ENCODE assay signal across 27 mouse cellular contexts in genomic region chr9:37572204-37572876, GRCm38 (mm10). TPM values are rescaled to one million over a fixed set of nuclear protein-coding genes. Genes with fewer than 3 reads are reported as not detected.
DNase-seq lines count a peak whose midpoint lies in the region; ATAC-seq and TF ChIP-seq lines count a peak whose summit lies in the region.
"Had no signal": no experiment of that assay in that cellular context is flagged by ENCODE, and none has a peak within 500 bp of the region (broad histone marks: within the 10 kb centered on the region; RNA-seq: fewer than 3 reads in every experiment).

No protein-coding gene starts in this region.

- peak overlapping the region; percentile 6; the same call in 1 of the 2 replicates for H3K9ac ChIP-seq in liver, embryonic 14.5 days (replicated peaks)
- H3K9ac ChIP-seq: embryonic facial prominence, embryonic 15.5 days; forebrain, embryonic 12.5 days; forebrain, postnatal 0 days; hindbrain, embryonic 13.5 days; limb, embryonic 12.5 days; neural tube, embryonic 12.5 days had no signal

- H3K4me2 ChIP-seq in liver, embryonic 14.5 days (ENCODE audit: low read depth), result peak overlapping the region; percentile 11; the same call in 1 of the 2 replicates
- H3K4me2 ChIP-seq: embryonic facial prominence, embryonic 15.5 days; forebrain, embryonic 12.5 days; hindbrain, embryonic 13.5 days; limb, embryonic 12.5 days; midbrain, embryonic 11.5 days; neural tube, embryonic 12.5 days had no signal

- H3K27ac ChIP-seq in heart, embryonic 10.5 days, result peak overlapping the region; percentile 62
- H3K27ac ChIP-seq in liver, embryonic 14.5 days, result no peak overlapping the region
- H3K27ac ChIP-seq in midbrain, embryonic 10.5 days (replicated peaks), result no peak overlapping the region
- H3K27ac ChIP-seq: embryonic facial prominence, embryonic 10.5 days; embryonic facial prominence, embryonic 15.5 days; forebrain, embryonic 12.5 days; hindbrain, embryonic 13.5 days; kidney, postnatal 0 days; limb, embryonic 12.5 days; neural tube, embryonic 12.5 days had no signal

- no peak for DNase-seq in heart, embryonic 10.5 days (ENCODE audit: low spot score)
- no peak for DNase-seq in heart, postnatal 14 days
- DNase-seq in liver, embryonic 14.5 days (ENCODE audit: low read depth in 3 of 3, low spot score in 3 of 3), result no peak
- DNase-seq in midbrain, embryonic 10.5 days (ENCODE audit: low spot score), result no peak
- DNase-seq in ovary, adult 18-20 months (ENCODE audit: low spot score), result no peak
- no peak for DNase-seq in cerebellum, adult 11 months
- DNase-seq: adrenal gland, postnatal 25 days; cerebellum, adult 18-20 months; cerebellum, postnatal 10 days; forebrain, postnatal 0 days; gastrocnemius, postnatal 10 days; heart, postnatal 10 days; kidney, adult 8-10 months; kidney, postnatal 4 days; lung, postnatal 36 days had no signal

- TF ChIP-seq EP300 in liver, embryonic 14.5 days (IDR thresholded peaks at IDR 0.05; ENCODE audit: low read depth), result 0 out of 2 replicates have a peak, but pooled peaks have one; percentile 32

- TF ChIP-seq CTCF in liver, embryonic 14.5 days (IDR thresholded peaks at IDR 0.05; ENCODE audit: low read depth), result no peak

- H3K4me3 ChIP-seq in heart, embryonic 10.5 days, result no peak overlapping the region
- peak overlapping the region; percentile 85 for H3K4me3 ChIP-seq in megakaryocyte, embryonic 14.5 days (replicated peaks)
- no peak overlapping the region for H3K4me3 ChIP-seq in liver, embryonic 14.5 days (ENCODE audit: insufficient read depth in 1 of 2, low read depth in 2 of 2, low read length in 2 of 2)
- no peak overlapping the region for H3K4me3 ChIP-seq in midbrain, embryonic 10.5 days
- H3K4me3 ChIP-seq: embryonic facial prominence, embryonic 10.5 days; embryonic facial prominence, embryonic 15.5 days; forebrain, embryonic 12.5 days; hindbrain, embryonic 13.5 days; limb, embryonic 12.5 days; neural tube, embryonic 12.5 days had no signal

- intact Hi-C loops in heart, postnatal 14 days (cut with DNase I), result loop anchor here (2.0 kb wide), 1 partner anchor 20 kb away; no protein-coding TSS in a partner anchor

- H3K36me3 ChIP-seq in heart, embryonic 10.5 days, result no peaks in the 10 kb centered on the region
- H3K36me3 ChIP-seq in megakaryocyte, embryonic 14.5 days (replicated peaks; ENCODE audit: low read length), result peaks cover 56% of the 10 kb centered on the region
- H3K36me3 ChIP-seq in liver, embryonic 14.5 days (replicated peaks; ENCODE audit: control insufficient read depth, insufficient read depth, low read depth), result no peaks in the 10 kb centered on the region
- no peaks in the 10 kb centered on the region for H3K36me3 ChIP-seq in midbrain, embryonic 10.5 days
- H3K36me3 ChIP-seq: embryonic facial prominence, embryonic 10.5 days; embryonic facial prominence, embryonic 15.5 days; forebrain, embryonic 12.5 days; hindbrain, embryonic 13.5 days; limb, embryonic 12.5 days; neural tube, embryonic 12.5 days had no signal

- H3K9me3 ChIP-seq in heart, embryonic 10.5 days, result no peaks in the 10 kb centered on the region
- H3K9me3 ChIP-seq in megakaryocyte, embryonic 14.5 days, result no peaks in the 10 kb centered on the region
- no peaks in the 10 kb centered on the region for H3K9me3 ChIP-seq in liver, embryonic 14.5 days (ENCODE audit: control insufficient read depth, low read length)
- no peaks in the 10 kb centered on the region for H3K9me3 ChIP-seq in midbrain, embryonic 10.5 days (replicated peaks)
- H3K9me3 ChIP-seq: embryonic facial prominence, embryonic 10.5 days; embryonic facial prominence, embryonic 15.5 days; forebrain, embryonic 12.5 days; hindbrain, embryonic 13.5 days; limb, embryonic 12.5 days; neural tube, embryonic 12.5 days had no signal

- H3K27me3 ChIP-seq in heart, embryonic 10.5 days (ENCODE audit: insufficient read depth, poor library complexity, severe bottlenecking), result peaks cover 4% of the 10 kb centered on the region
- H3K27me3 ChIP-seq in megakaryocyte, embryonic 14.5 days (replicated peaks), result no peaks in the 10 kb centered on the region
- H3K27me3 ChIP-seq in liver, embryonic 14.5 days (ENCODE audit: control insufficient read depth, insufficient read depth, low read length), result no peaks in the 10 kb centered on the region
- H3K27me3 ChIP-seq in midbrain, embryonic 10.5 days (ENCODE audit: low read depth, poor library complexity, severe bottlenecking), result 0 out of 2 replicates have a peak, but pooled peaks cover 8% of the 10 kb centered on the region
- H3K27me3 ChIP-seq: forebrain, embryonic 12.5 days; hindbrain, embryonic 13.5 days; neural tube, embryonic 12.5 days had no signal

- H3K4me1 ChIP-seq in heart, embryonic 10.5 days, result peaks cover 42% of the 10 kb centered on the region
- H3K4me1 ChIP-seq in megakaryocyte, embryonic 14.5 days, result peaks cover 100% of the 10 kb centered on the region
- H3K4me1 ChIP-seq in liver, embryonic 14.5 days (replicated peaks; ENCODE audit: control insufficient read depth in 2 of 2, insufficient read depth in 2 of 2, low read length in 1 of 2), result peaks cover 30 to 40% of the 10 kb centered on the region in 2 experiments
- H3K4me1 ChIP-seq in midbrain, embryonic 10.5 days, result peaks cover 20% of the 10 kb centered on the region

- no peak for ATAC-seq in megakaryocyte, adult 5-6 weeks (ENCODE audit: poor library complexity, severe bottlenecking)
- ATAC-seq in liver, embryonic 14.5 days (ENCODE audit: insufficient read depth), result peak; percentile 16; the same call in 1 of the 2 replicates
- ATAC-seq: forebrain, postnatal 0 days; intestine, embryonic 16.5 days; midbrain, embryonic 16.5 days had no signal

- 11% methylated on average over 3 of the region's 3 CpGs for WGBS in heart, embryonic 10.5 days
- WGBS in liver, embryonic 14.5 days (ENCODE audit: insufficient replicate concordance), result 9% methylated on average over 3 of the region's 3 CpGs
- WGBS in midbrain, embryonic 10.5 days, result 58% methylated on average over 3 of the region's 3 CpGs

RNA-seq across cellular contexts. Expression of gene Siae, which starts 16.8 kb away (rescaled TPM):
- polyA plus RNA-seq in heart, embryonic 10.5 days (2016; fragmentation: Nextera tagmentation; extraction: Ambion mirVana), result 7.6 and 10.0 TPM in 2 replicates
- total RNA-seq in heart, postnatal 14 days (2021), result 1 to 10 TPM; 7.8 to 9.1 TPM
- polyA plus RNA-seq in megakaryocyte, embryonic 14.5 days (2012; ENCODE audit: insufficient read depth, low replicate concordance), result 0.40 TPM in 1 of 2 replicates, not detected in the other
- 10.2 and 10.9 TPM in 2 replicates for total RNA-seq in megakaryocyte, adult 5-6 weeks (2015)
- 9.1 and 9.8 TPM in 2 replicates for total RNA-seq in megakaryocyte, adult 5-6 weeks (2017)
- 2.2 TPM in 2 replicates for polyA plus RNA-seq in liver, embryonic 14.5 days (2012; rRNA removed)
- polyA plus RNA-seq in liver, embryonic 14.5 days (2014; fragmentation: Nextera tagmentation; extraction: Ambion mirVana), result 5.7 and 6.0 TPM in 2 replicates
- 6.5 and 7.0 TPM in 2 replicates for polyA plus RNA-seq in midbrain, embryonic 10.5 days (2016; fragmentation: Nextera tagmentation; extraction: Ambion mirVana)

RNA-seq across cellular contexts. Expression of gene Nrgn, which starts 19.6 kb away (rescaled TPM):
- polyA plus RNA-seq in heart, embryonic 10.5 days (2016; fragmentation: Nextera tagmentation; extraction: Ambion mirVana), result 4.4 and 5.7 TPM in 2 replicates
- total RNA-seq in heart, postnatal 14 days (2021), result 1 to 10 TPM; 2.4 to 3.9 TPM
- 5,423 and 8,339 TPM in 2 replicates for polyA plus RNA-seq in megakaryocyte, embryonic 14.5 days (2012; ENCODE audit: insufficient read depth, low replicate concordance)
- total RNA-seq in megakaryocyte, adult 5-6 weeks (2015), result 0.25 and 1.4 TPM in 2 replicates
- not detected in 2 replicates for total RNA-seq in megakaryocyte, adult 5-6 weeks (2017)
- polyA plus RNA-seq in liver, embryonic 14.5 days (2012; rRNA removed), result 5.4 and 7.1 TPM in 2 replicates
- polyA plus RNA-seq in liver, embryonic 14.5 days (2014; fragmentation: Nextera tagmentation; extraction: Ambion mirVana), result 5.4 and 7.6 TPM in 2 replicates
- polyA plus RNA-seq in midbrain, embryonic 10.5 days (2016; fragmentation: Nextera tagmentation; extraction: Ambion mirVana), result 1.1 and 1.3 TPM in 2 replicates

RNA-seq across cellular contexts. Expression of gene Vsig2, which starts 33.3 kb away (rescaled TPM):
- polyA plus RNA-seq in heart, embryonic 10.5 days (2016; fragmentation: Nextera tagmentation; extraction: Ambion mirVana), result 0.75 and 0.77 TPM in 2 replicates
- total RNA-seq in heart, postnatal 14 days (2021), result 10 to 100 TPM in 1 of 2 experiments, 1 to 10 TPM in 1; 7.9 to 11.3 TPM
- not detected in 2 replicates for polyA plus RNA-seq in megakaryocyte, embryonic 14.5 days (2012; ENCODE audit: insufficient read depth, low replicate concordance)
- total RNA-seq in megakaryocyte, adult 5-6 weeks (2015), result not detected in 2 replicates
- not detected in 2 replicates for total RNA-seq in megakaryocyte, adult 5-6 weeks (2017)
- 0.70 and 0.81 TPM in 2 replicates for polyA plus RNA-seq in liver, embryonic 14.5 days (2012; rRNA removed)
- polyA plus RNA-seq in liver, embryonic 14.5 days (2014; fragmentation: Nextera tagmentation; extraction: Ambion mirVana), result 0.36 TPM in 1 of 2 replicates, not detected in the other
- polyA plus RNA-seq in midbrain, embryonic 10.5 days (2016; fragmentation: Nextera tagmentation; extraction: Ambion mirVana), result 0.39 and 0.66 TPM in 2 replicates
- polyA plus RNA-seq: midbrain, embryonic 11.5 days had no signal

RNA-seq across cellular contexts. Expression of gene Spa17, which starts 41.2 kb away (rescaled TPM):
- 7.1 and 8.1 TPM in 2 replicates for polyA plus RNA-seq in heart, embryonic 10.5 days (2016; fragmentation: Nextera tagmentation; extraction: Ambion mirVana)
- total RNA-seq in heart, postnatal 14 days (2021), result 1 to 10 TPM; 2.1 to 2.9 TPM
- polyA plus RNA-seq in megakaryocyte, embryonic 14.5 days (2012; ENCODE audit: insufficient read depth, low replicate concordance), result 1.8 TPM in 1 of 2 replicates, not detected in the other
- 2.3 and 2.7 TPM in 2 replicates for total RNA-seq in megakaryocyte, adult 5-6 weeks (2015)
- 3.6 TPM in 1 of 2 replicates, not detected in the other for total RNA-seq in megakaryocyte, adult 5-6 weeks (2017)
- 0.56 and 1.3 TPM in 2 replicates for polyA plus RNA-seq in liver, embryonic 14.5 days (2012; rRNA removed)
- polyA plus RNA-seq in liver, embryonic 14.5 days (2014; fragmentation: Nextera tagmentation; extraction: Ambion mirVana), result 2.6 and 2.7 TPM in 2 replicates
- 13.5 and 13.9 TPM in 2 replicates for polyA plus RNA-seq in midbrain, embryonic 10.5 days (2016; fragmentation: Nextera tagmentation; extraction: Ambion mirVana)

RNA-seq across cellular contexts. Expression of gene Esam, which starts 44.5 kb away (rescaled TPM):
- 43.7 and 52.2 TPM in 2 replicates for polyA plus RNA-seq in heart, embryonic 10.5 days (2016; fragmentation: Nextera tagmentation; extraction: Ambion mirVana)
- 100 to 1,000 TPM; 112 to 121 TPM for total RNA-seq in heart, postnatal 14 days (2021)
- 10.7 and 14.5 TPM in 2 replicates for polyA plus RNA-seq in megakaryocyte, embryonic 14.5 days (2012; ENCODE audit: insufficient read depth, low replicate concordance)
- total RNA-seq in megakaryocyte, adult 5-6 weeks (2015), result 0.27 and 0.36 TPM in 2 replicates
- not detected in 2 replicates for total RNA-seq in megakaryocyte, adult 5-6 weeks (2017)
- 6.5 and 7.3 TPM in 2 replicates for polyA plus RNA-seq in liver, embryonic 14.5 days (2012; rRNA removed)
- 9.9 and 10.7 TPM in 2 replicates for polyA plus RNA-seq in liver, embryonic 14.5 days (2014; fragmentation: Nextera tagmentation; extraction: Ambion mirVana)
- polyA plus RNA-seq in midbrain, embryonic 10.5 days (2016; fragmentation: Nextera tagmentation; extraction: Ambion mirVana), result 28.6 and 31.5 TPM in 2 replicates

Comparison
In these comparisons a context has a peak if more than half of its experiments do, and no peak if none do; other contexts are left out.
1. RNA of gene Nrgn, which starts 19.6 kb away (polyA plus RNA-seq): 5,423 to 8,339 TPM in megakaryocyte, embryonic 14.5 days; 5.4 to 7.6 TPM in liver, embryonic 14.5 days, 4.4 to 5.7 TPM in heart, embryonic 10.5 days and 1.1 to 1.3 TPM in midbrain, embryonic 10.5 days; every median in the first group is over 100 times any median in the second.